Mouse (Mus musculus): ENCODE results near the gene Pkhd1.

Gene Pkhd1

GRCm38 (mm10) chr1:20617849-20618530, at the start of gene Pkhd1:
TSS of gene Pkhd1 (minus strand) at chr1:20618064.
- no peak for DNase-seq

- DNase-seq, result no peak
Observed at GRCm38 (mm10) chr1:20667567-20667966, 49.7 kb upstream of the Pkhd1 start.

- DNase-seq, result no peak
Observed at GRCm38 (mm10) chr1:20666233-20666632, 48.4 kb upstream of the Pkhd1 start.

GRCm38 (mm10) chr1:20655085-20655484, 37.2 kb upstream of the Pkhd1 start:
- no peak for DNase-seq

GRCm38 (mm10) chr1:20653513-20654506, 35.9 kb upstream of the Pkhd1 start:
- no peak for DNase-seq

GRCm38 (mm10) chr1:20634856-20635255, 17.0 kb upstream of the Pkhd1 start:
- DNase-seq, result no peak

- no peak for DNase-seq
Observed at GRCm38 (mm10) chr1:20633276-20633869, 15.5 kb upstream of the Pkhd1 start.

- DNase-seq, result no peak
Observed at GRCm38 (mm10) chr1:20624564-20624963, 6.7 kb upstream of the Pkhd1 start.

GRCm38 (mm10) chr1:20623375-20623774, 5.5 kb upstream of the Pkhd1 start:
- no peak for DNase-seq

GRCm38 (mm10) chr1:20620611-20621010, 2.7 kb upstream of the Pkhd1 start:
- DNase-seq, result no peak

- DNase-seq, result no peak
Observed at GRCm38 (mm10) chr1:20619363-20619762, 1.5 kb upstream of the Pkhd1 start.

GRCm38 (mm10) chr1:20612643-20613042, 5.2 kb downstream of the Pkhd1 start:
- peak; percentile 51 to 65 for DNase-seq

- no peak for DNase-seq
Observed at GRCm38 (mm10) chr1:20605489-20605888, 12.4 kb downstream of the Pkhd1 start.

- peak; percentile 1 to 6 for DNase-seq
Observed at GRCm38 (mm10) chr1:20590488-20590887, 27.4 kb downstream of the Pkhd1 start.

GRCm38 (mm10) chr1:20571469-20571868, 46.4 kb downstream of the Pkhd1 start:
- DNase-seq, result no peak

- no peak for DNase-seq
Observed at GRCm38 (mm10) chr1:20569430-20569829, 48.4 kb downstream of the Pkhd1 start.

GRCm38 (mm10) chr1:20558443-20558842, 59.4 kb downstream of the Pkhd1 start:
- DNase-seq, result no peak

- DNase-seq, result peak; percentile 59 to 69
Observed at GRCm38 (mm10) chr1:20554398-20554797, 63.5 kb downstream of the Pkhd1 start.

- DNase-seq, result no peak
Observed at GRCm38 (mm10) chr1:20551334-20551733, 66.5 kb downstream of the Pkhd1 start.

GRCm38 (mm10) chr1:20544526-20544925, 73.3 kb downstream of the Pkhd1 start:
- no peak for DNase-seq

- DNase-seq, result peak; percentile 70 to 72
Observed at GRCm38 (mm10) chr1:20513364-20514084, 104.3 kb downstream of the Pkhd1 start.

GRCm38 (mm10) chr1:20498965-20499364, 118.9 kb downstream of the Pkhd1 start:
- no peak for DNase-seq

- no peak for DNase-seq
Observed at GRCm38 (mm10) chr1:20486087-20486486, 131.8 kb downstream of the Pkhd1 start.
